Mouse (Mus musculus): ENCODE data around the gene Szt2. TPM values are rescaled to one million over a fixed set of nuclear protein-coding genes. Genes with fewer than 3 reads are reported as not detected.
A peak's percentile ranks its signal among the peaks of the same experiment; 100 is the strongest.

Gene Szt2
- polyA plus RNA-seq, 1 experiment from 2014 or later: 2.4 TPM

DNA sequence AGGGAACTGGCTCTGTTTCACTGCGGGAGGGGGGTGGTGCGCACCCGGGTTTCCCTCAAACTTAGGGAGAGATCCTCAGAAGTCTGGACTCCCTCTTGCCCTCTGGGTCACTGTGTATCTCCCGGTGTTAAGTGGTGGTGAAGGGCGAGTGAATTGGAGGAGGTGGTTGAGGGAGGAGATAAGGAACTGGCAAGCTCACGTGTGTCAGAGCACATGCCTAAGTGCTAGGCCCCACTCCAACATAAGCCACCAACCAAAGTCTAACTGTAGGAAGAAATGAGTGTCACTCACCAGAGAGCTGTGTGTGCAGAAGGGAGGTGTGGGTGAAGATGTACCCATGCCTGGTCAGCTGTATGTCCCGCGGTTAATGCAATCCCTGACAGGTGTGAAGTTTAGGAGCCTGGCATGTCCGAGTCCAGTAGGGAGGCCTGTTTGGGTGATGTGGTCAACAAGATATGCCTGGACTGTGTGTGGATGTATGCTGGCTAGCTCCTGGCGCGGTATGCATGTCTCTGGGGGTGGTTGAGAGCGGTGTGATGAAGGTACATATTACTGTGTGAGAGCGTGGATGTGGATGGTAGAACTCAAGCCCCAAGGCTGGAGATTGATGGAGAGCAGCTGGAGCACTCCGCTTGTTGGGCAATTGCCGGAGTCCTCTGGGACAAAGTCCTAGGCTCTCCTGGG is 19.6 kb upstream of the Szt2 start:
- Histone ChIP-seq H3K4me1 (replicated peaks) (peaks cover 98% of the 10 kb centered on the region), H3K27me3 (no peaks in the 10 kb centered on the region), H3K36me3 (replicated peaks) (peaks cover 43% of the 10 kb centered on the region), H3K9me3 (replicated peaks) (no peaks in the 10 kb centered on the region), H3K9ac (peak overlapping the region; percentile 90), H3K4me3 (replicated peaks) (peak overlapping the region; percentile 75), H3K27ac (replicated peaks) (peak overlapping the region; percentile 91), H3K4me2 (peak overlapping the region; percentile 97)
- ATAC-seq (ENCODE audit: insufficient read depth): peak; percentile 45
- 19% methylated on average over 15 of the region's 15 CpGs for WGBS (ENCODE audit: insufficient replicate concordance)

DNA sequence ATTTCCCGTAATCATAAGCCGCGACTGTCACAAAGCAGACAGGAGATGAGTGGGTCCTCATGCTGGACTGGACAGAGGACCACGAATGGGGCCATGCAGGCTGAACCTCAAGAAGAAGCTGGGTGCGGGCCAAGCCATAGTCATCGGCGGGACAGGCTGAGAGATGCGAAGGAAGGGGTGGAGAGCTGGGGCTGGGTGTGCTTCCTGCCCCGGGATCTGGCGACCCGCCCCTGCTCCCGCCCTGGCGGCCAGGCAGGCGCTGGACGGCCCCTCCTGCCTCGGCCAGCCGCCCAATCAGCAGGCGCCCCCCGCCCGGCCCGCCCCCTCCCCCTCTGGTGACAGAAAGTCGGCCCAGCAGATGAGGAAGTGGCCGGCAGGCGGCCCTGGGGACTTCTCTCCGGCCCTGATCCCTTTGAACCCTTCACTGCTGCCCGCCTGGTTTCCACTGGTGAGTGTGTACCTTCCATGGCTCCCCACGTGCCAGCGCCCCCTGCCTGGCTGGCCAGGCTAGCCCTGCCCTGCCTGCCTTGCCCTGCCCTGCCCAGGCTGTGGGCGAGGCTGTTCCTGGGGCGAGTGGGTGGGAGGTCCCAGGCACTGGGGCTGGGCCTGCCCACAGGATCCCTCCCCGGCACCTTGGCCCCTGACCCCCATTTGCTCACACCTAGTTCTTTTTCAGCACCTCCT is 18.8 kb upstream of the Szt2 start, which contains the start of gene Elovl1:
Elovl1 (plus strand) TSS at position 326 of the 684 bp plus-strand sequence.
- Histone ChIP-seq H3K9ac (peak within 1 kb of the TSS; percentile 90), H3K4me2 (peak within 1 kb of the TSS; percentile 97), H3K27me3 (no peaks in the 10 kb centered on the region), H3K4me1 (replicated peaks) (peaks cover 98% of the 10 kb centered on the region), H3K27ac (replicated peaks) (peak within 1 kb of the TSS; percentile 91), H3K9me3 (replicated peaks) (no peaks in the 10 kb centered on the region), H3K4me3 (replicated peaks) (peak within 1 kb of the TSS; percentile 75), H3K36me3 (replicated peaks) (peaks cover 35% of the 10 kb centered on the region)
- ATAC-seq (ENCODE audit: insufficient read depth): peak; percentile 89
- under 1% methylated on average over 30 of the region's 31 CpGs for WGBS (ENCODE audit: insufficient replicate concordance)

DNA sequence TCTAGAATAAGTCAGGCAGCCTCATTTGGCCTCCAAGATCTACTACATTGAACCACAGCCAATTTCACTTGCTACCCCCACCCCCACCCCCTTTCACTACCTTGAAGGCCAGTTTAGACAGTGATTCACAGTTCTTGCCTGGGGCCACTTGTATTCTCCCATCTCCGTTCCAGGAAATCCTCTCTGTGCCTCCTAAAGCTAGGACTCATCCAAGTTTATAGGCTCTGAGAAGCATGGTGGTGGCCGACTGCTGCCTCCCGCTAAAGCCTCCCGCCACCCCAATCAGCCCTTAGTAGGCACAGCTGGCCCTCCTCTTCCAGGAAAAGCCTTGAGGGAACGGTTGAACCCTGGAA is 18.3 kb upstream of the Szt2 start:
- no peaks in the 10 kb centered on the region for H3K9me3 ChIP-seq (replicated peaks)
- H3K4me2 ChIP-seq: peak overlapping the region; percentile 97
- H3K4me3 ChIP-seq (replicated peaks): peak overlapping the region; percentile 75
- peak overlapping the region; percentile 91 for H3K27ac ChIP-seq (replicated peaks)
- H3K36me3 ChIP-seq (replicated peaks): peaks cover 33% of the 10 kb centered on the region
- ATAC-seq (ENCODE audit: insufficient read depth): peak; percentile 8
- WGBS (ENCODE audit: insufficient replicate concordance): 4% methylated on average over 5 of the region's 5 CpGs
- H3K4me1 ChIP-seq (replicated peaks): peaks cover 92% of the 10 kb centered on the region
- H3K27me3 ChIP-seq: no peaks in the 10 kb centered on the region
- peak overlapping the region; percentile 90 for H3K9ac ChIP-seq

DNA sequence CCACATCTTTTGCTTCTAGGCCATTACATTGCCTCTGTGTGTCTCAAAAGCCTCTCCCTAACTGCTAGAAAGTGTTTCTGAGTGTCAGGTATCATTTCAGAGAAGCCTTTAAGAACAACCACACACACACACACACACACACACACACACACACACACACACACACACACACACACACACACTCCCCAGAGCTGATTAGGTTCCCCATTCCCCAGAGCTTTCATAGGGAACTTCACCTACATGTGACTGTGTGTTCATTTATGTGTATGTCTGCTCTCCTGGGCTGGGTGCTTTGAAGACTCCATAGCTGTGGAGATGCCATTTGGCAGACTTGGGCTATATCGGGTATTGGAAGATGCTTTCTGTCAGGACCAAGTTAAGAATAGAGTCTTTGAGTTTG is 16.3 kb upstream of the Szt2 start:
- no peak for ATAC-seq (ENCODE audit: insufficient read depth)
- peak overlapping the region; percentile 91 for H3K27ac ChIP-seq (replicated peaks)

DNA sequence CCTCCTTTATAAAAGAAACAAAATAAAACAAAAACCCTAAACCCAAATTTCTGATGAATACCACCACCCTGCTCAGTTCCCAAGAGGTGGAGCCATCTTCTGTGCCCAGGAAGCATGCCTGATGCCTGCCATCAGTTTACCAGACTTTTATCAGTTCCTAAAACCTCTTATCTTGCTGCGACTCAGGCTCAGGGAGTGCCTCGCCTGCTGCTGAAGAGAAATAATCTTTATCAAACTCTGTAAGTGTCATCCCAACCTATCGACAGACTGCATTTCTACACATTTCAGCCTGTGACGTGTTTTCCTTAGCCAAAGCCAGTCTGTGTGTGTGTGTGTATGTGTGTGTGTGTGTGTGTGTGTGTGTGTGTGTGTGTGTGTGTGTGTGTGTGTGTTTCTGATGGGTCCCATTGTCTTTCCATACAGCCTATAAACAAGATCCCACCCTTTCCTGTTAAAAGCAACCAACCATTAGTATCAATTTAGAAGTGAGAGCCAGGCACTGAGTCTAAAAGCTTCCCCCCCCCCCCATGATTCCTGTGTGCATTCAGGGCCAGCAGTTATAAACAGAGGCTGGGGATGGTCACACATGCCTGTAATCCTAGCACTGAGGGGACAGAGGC is 15.6 kb upstream of the Szt2 start:
- WGBS (ENCODE audit: insufficient replicate concordance): 18% methylated on average over 4 of the region's 4 CpGs
- H3K27ac ChIP-seq (replicated peaks): peak overlapping the region; percentile 91
- no peak overlapping the region for H3K4me3 ChIP-seq (replicated peaks)
- H3K9me3 ChIP-seq (replicated peaks): no peaks in the 10 kb centered on the region
- peak overlapping the region; percentile 31; the same call in 1 of the 2 replicates for H3K9ac ChIP-seq
- H3K27me3 ChIP-seq: no peaks in the 10 kb centered on the region
- ATAC-seq (ENCODE audit: insufficient read depth): peak; percentile 59
- peaks cover 66% of the 10 kb centered on the region for H3K4me1 ChIP-seq (replicated peaks)
- H3K36me3 ChIP-seq (replicated peaks): peaks cover 30% of the 10 kb centered on the region
- H3K4me2 ChIP-seq: peak overlapping the region; percentile 44

More for the DNA sequence above, 16.3 kb upstream of the Szt2 start:
- no peak overlapping the region for H3K4me2 ChIP-seq
- H3K4me3 ChIP-seq (replicated peaks): no peak overlapping the region
- 86% methylated on average over 1 of the region's 1 CpGs for WGBS (ENCODE audit: insufficient replicate concordance)
- peaks cover 73% of the 10 kb centered on the region for H3K4me1 ChIP-seq (replicated peaks)
- H3K27me3 ChIP-seq: no peaks in the 10 kb centered on the region
- no peak overlapping the region for H3K9ac ChIP-seq
- peaks cover 27% of the 10 kb centered on the region for H3K36me3 ChIP-seq (replicated peaks)
- no peaks in the 10 kb centered on the region for H3K9me3 ChIP-seq (replicated peaks)

DNA sequence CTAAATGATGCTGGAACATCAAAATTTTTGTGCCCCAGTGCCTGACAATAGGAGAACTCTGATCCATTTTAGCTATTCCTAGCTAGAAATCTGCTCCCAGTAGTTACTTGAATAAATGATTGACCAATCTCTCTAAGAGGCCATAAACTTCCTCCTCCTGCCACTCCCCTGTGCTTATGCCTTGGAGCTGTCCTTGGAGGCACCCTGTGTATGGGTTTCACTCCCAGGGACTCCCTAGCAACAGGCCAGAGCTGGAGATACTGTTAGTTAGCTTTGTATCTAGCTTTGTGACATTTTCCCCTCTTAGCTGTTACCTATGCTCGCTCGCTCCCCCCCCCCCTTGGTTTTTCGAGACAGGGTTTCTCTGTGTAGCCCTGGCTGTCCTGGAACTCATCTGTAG is 12.3 kb upstream of the Szt2 start:
- peaks cover 33% of the 10 kb centered on the region for H3K4me1 ChIP-seq (replicated peaks)
- H3K4me2 ChIP-seq: no peak overlapping the region
- no peak overlapping the region for H3K27ac ChIP-seq (replicated peaks)
- ATAC-seq (ENCODE audit: insufficient read depth): no peak
- H3K9me3 ChIP-seq (replicated peaks): no peaks in the 10 kb centered on the region
- WGBS (ENCODE audit: insufficient replicate concordance): 95% methylated on average over 3 of the region's 3 CpGs
- no peaks in the 10 kb centered on the region for H3K27me3 ChIP-seq
- no peak overlapping the region for H3K9ac ChIP-seq
- peaks cover 53% of the 10 kb centered on the region for H3K36me3 ChIP-seq (replicated peaks)
- H3K4me3 ChIP-seq (replicated peaks): no peak overlapping the region

DNA sequence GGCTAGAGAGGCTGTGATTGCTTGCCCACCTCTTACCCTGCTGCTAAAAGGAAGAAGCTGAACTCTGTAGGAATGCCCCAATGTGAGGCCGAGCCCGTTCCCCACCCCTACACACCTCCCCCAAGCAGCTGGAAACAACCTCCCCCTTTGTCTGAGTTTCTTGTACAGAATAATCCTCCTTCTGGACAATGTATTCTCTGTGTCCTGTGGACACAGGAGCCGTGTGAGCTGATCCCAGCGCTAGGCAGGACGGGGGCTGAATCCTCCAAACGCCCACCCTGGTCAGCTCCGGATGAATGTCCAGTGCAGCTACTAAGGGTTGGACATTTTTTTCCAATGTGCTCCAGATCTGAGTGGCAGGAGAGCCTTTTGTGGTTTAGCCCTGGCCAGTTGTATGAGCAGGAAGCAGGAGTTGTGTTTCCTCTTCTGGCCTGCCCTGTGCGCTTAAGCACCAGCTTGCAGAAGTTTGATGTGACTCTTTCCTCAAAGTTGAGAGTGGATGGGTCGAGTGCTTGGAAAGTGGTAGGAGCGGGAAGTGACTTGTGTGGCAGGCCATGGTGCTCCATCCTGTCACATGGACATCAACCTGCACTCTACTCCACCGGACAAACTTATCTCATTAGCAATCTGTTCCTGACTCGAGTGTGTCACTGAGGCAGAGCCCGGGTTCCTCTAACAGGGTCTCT is 8.2 kb upstream of the Szt2 start:
- Histone ChIP-seq H3K4me2 (no peak overlapping the region), H3K27ac (replicated peaks) (no peak overlapping the region), H3K4me1 (replicated peaks) (no peaks in the 10 kb centered on the region), H3K9me3 (replicated peaks) (no peaks in the 10 kb centered on the region), H3K36me3 (replicated peaks) (peaks cover 91% of the 10 kb centered on the region), H3K27me3 (no peaks in the 10 kb centered on the region), H3K4me3 (replicated peaks) (no peak overlapping the region), H3K9ac (no peak overlapping the region)
- ATAC-seq (ENCODE audit: insufficient read depth): no peak
- WGBS (ENCODE audit: insufficient replicate concordance): 54% methylated on average over 13 of the region's 13 CpGs

DNA sequence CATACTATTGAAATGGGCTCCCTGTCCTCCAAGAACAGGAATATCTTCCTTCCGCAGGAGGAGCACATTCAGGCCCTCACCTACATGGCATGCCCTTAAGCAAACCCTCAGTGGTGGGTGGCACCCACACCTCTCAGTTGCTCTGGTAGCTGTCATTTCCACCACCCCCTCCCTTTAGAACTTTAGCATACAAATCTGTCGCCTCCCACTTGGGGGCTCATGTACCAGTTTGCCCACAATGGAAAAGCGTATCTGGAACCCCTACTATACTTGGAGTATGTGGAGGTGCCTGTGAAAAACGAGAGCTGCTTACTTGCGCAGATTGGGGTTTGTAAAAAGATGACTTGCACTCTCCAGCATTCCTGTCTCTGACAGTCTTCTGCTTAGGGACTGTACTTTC is 7.3 kb upstream of the Szt2 start:
- Histone ChIP-seq H3K9ac (no peak overlapping the region), H3K4me1 (replicated peaks) (no peaks in the 10 kb centered on the region), H3K4me3 (replicated peaks) (no peak overlapping the region), H3K4me2 (no peak overlapping the region), H3K27me3 (no peaks in the 10 kb centered on the region), H3K27ac (replicated peaks) (no peak overlapping the region), H3K9me3 (replicated peaks) (no peaks in the 10 kb centered on the region), H3K36me3 (replicated peaks) (peaks cover 95% of the 10 kb centered on the region)
- WGBS (ENCODE audit: insufficient replicate concordance): 86% methylated on average over 5 of the region's 5 CpGs
- no peak for ATAC-seq (ENCODE audit: insufficient read depth)

DNA sequence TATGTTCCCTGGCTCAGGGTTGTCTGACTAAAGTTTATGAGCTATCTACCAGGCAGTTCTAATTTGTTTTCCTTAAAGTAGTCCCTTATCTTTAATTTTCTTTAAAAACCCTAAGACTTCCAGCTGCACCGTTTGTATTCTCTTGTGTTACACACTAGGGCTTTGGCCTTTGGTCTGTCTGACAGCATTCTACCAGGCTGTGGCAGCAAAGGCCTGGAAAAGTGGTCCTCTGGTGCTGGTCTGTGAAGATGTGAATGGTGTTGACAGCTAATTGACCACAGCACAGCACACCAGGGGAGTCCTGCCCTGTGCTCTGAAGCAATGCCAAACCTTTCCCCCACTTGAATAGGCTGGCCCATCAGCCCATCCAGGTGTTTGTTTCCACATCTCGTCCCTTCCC is 6.7 kb upstream of the Szt2 start:
- H3K4me3 ChIP-seq (replicated peaks): no peak overlapping the region
- no peak overlapping the region for H3K4me2 ChIP-seq
- peaks cover 4% of the 10 kb centered on the region for H3K4me1 ChIP-seq (replicated peaks)
- no peak overlapping the region for H3K27ac ChIP-seq (replicated peaks)
- peaks cover 95% of the 10 kb centered on the region for H3K36me3 ChIP-seq (replicated peaks)
- ATAC-seq (ENCODE audit: insufficient read depth): no peak
- H3K9ac ChIP-seq: no peak overlapping the region
- H3K27me3 ChIP-seq: no peaks in the 10 kb centered on the region
- no peaks in the 10 kb centered on the region for H3K9me3 ChIP-seq (replicated peaks)
- 73% methylated on average over 2 of the region's 2 CpGs for WGBS (ENCODE audit: insufficient replicate concordance)

DNA sequence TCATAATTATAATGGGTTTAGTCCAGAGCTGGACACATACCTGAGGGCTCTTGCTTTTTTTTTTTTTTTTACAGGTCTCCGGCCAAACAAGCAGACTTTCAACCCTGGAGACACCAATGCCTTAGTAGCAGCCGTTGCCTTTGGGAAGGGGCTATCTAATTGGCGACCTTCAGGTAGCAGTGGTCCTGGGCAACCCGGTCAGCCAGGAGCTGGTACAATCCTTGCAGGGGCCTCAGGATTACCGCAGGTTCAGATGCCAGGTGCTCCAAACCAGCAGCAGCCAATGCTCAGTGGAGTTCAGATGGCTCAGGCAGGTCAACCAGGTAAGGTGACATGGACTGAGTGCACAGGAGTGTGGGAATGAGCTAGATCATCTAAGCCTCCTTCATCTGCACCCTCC is 4.5 kb upstream of the Szt2 start:
- Histone ChIP-seq H3K27me3 (no peaks in the 10 kb centered on the region), H3K36me3 (replicated peaks) (peaks cover 82% of the 10 kb centered on the region), H3K4me2 (no peak overlapping the region), H3K9me3 (replicated peaks) (no peaks in the 10 kb centered on the region), H3K27ac (replicated peaks) (no peak overlapping the region), H3K4me1 (replicated peaks) (peaks cover 16% of the 10 kb centered on the region), H3K4me3 (replicated peaks) (no peak overlapping the region), H3K9ac (no peak overlapping the region)
- no peak for ATAC-seq (ENCODE audit: insufficient read depth)
- 87% methylated on average over 5 of the region's 5 CpGs for WGBS (ENCODE audit: insufficient replicate concordance)

DNA sequence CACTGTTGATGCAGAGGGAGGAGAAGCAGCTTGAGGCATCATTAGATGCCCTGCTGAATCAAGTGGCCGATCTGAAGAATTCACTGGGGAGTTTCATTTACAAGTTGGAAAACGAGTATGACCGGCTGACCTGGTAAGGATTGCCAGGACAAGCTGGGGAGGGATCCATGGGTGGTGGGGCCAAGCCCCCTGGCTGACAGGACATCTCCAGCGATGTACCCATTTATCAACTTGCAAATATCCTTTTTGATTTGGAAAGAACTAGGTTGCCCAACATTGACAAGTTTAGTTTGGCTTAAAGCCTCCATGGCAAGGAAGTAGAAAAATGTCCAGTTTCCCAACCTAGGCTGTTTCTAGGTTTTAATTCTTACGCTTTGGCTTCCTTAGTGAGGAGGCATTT is 1.8 kb upstream of the Szt2 start:
- no peaks in the 10 kb centered on the region for H3K9me3 ChIP-seq (replicated peaks)
- H3K27me3 ChIP-seq: no peaks in the 10 kb centered on the region
- no peak for ATAC-seq (ENCODE audit: insufficient read depth)
- H3K4me1 ChIP-seq (replicated peaks): peaks cover 33% of the 10 kb centered on the region
- H3K27ac ChIP-seq (replicated peaks): no peak overlapping the region
- H3K4me3 ChIP-seq (replicated peaks): no peak overlapping the region
- H3K4me2 ChIP-seq: 0 out of 2 replicates have a peak overlapping the region, but pooled peaks have one; percentile 23
- WGBS (ENCODE audit: insufficient replicate concordance): 87% methylated on average over 5 of the region's 5 CpGs
- peaks cover 55% of the 10 kb centered on the region for H3K36me3 ChIP-seq (replicated peaks)
- no peak overlapping the region for H3K9ac ChIP-seq

Measured in liver, embryonic 15.5 days (tissue).